Mouse (Mus musculus) hindbrain, embryonic 14.5 days (tissue): Measurements from ENCODE around the gene 4930442H23Rik. TPM values are rescaled to one million over a fixed set of nuclear protein-coding genes. Genes with fewer than 3 reads are reported as not detected.
A peak's percentile ranks its signal among the peaks of the same experiment; 100 is the strongest.

Experiments used
- ATAC-seq: fragments of 200-750 bp; cut with Nextera tagmentation; 2 replicates; pipeline ENCODE4 v1.8.0; 2017; ENCODE audit warnings: moderate number of reproducible peaks, mild to moderate bottlenecking, moderate TSS enrichment, moderate library complexity; ENCODE audit not compliant: low FRiP score
- DNase-seq: peaks from one replicate; pipeline ENCODE4 v3.0.0-alpha.2; 2015; ENCODE audit warnings: low spot score
- H3K27ac ChIP-seq: fragments of 300-500 bp; sonication (generic); 2 replicates; pipeline ENCODE4 v1.5.1; 2014; ENCODE audit warnings: mild to moderate bottlenecking, moderate library complexity
- H3K27me3 ChIP-seq: fragments of 300-500 bp; sonication (generic); 2 replicates; pipeline ENCODE4 v1.6.1; 2014; ENCODE audit warnings: mild to moderate bottlenecking, low read length, mixed read lengths; ENCODE audit not compliant: control insufficient read depth, insufficient read depth
- H3K36me3 ChIP-seq: fragments of 300-500 bp; sonication (generic); replicated peaks from 2 replicates; pipeline ENCODE4 v1.6.1; 2014; ENCODE audit not compliant: control insufficient read depth, insufficient read depth
- H3K4me1 ChIP-seq: fragments of 300-500 bp; sonication (generic); replicated peaks from 2 replicates; pipeline ENCODE4 v1.6.1; 2014; ENCODE audit warnings: antibody characterized with exemption, low read length, mixed read lengths; ENCODE audit not compliant: control insufficient read depth, insufficient read depth
- H3K4me2 ChIP-seq: fragments of 300-500 bp; sonication (generic); replicated peaks from 2 replicates; pipeline ENCODE4 v1.6.1; 2014; ENCODE audit warnings: mild to moderate bottlenecking, moderate library complexity
- H3K4me3 ChIP-seq: fragments of 300-500 bp; sonication (generic); replicated peaks from 2 replicates; pipeline ENCODE4 v1.5.1; 2014; ENCODE audit warnings: mild to moderate bottlenecking, low read length
- H3K9ac ChIP-seq: fragments of 300-500 bp; sonication (generic); 2 replicates; pipeline ENCODE4 v1.6.1; 2014
- H3K9me3 ChIP-seq: fragments of 300-500 bp; sonication (generic); 2 replicates; pipeline ENCODE4 v1.6.1; 2016; ENCODE audit warnings: low read length; ENCODE audit not compliant: control insufficient read depth
- WGBS: fragments of 180-500 bp; shearing (Covaris S2); extraction: QIAGEN DNeasy Blood & Tissue Kit; methylation state at CpG from one replicate; pipeline ENCODE4 v1.1.7; 2014; 5-methylcytosine and 5-hydroxymethylcytosine counted together
- polyA plus RNA-seq: library from polyadenylated mRNA; unstranded; fragments of >200 nt; fragmentation: Nextera tagmentation; extraction: Ambion mirVana; gene quantifications from 2 replicates; pipeline ENCODE4 v1.2.1, GENCODE M21; 2014

Gene 4930442H23Rik
- polyA plus RNA-seq, 1 experiment from 2014 or later = not detected

- H3K9ac ChIP-seq = peak overlapping the region; percentile 80
- whole genome bisulfite sequencing = 62% methylated on average over 11 of the region's 11 CpGs
- peaks cover 29% of the 10 kb centered on the region for H3K4me1 ChIP-seq
- H3K4me3 ChIP-seq = peak overlapping the region; percentile 68
- H3K27ac ChIP-seq = no peak overlapping the region
- peaks cover 5% of the 10 kb centered on the region for H3K36me3 ChIP-seq
- ATAC-seq (no peak), DNase-seq (no peak)
- H3K4me2 ChIP-seq = peak overlapping the region; percentile 91
- H3K9me3 ChIP-seq = no peaks in the 10 kb centered on the region
- H3K27me3 ChIP-seq = peaks cover 17% of the 10 kb centered on the region
Observed at GRCm38 (mm10) chr10:81138821-81139528, 44.7 kb downstream of the 4930442H23Rik start.

GRCm38 (mm10) chr10:81138131-81138782, 45.4 kb downstream of the 4930442H23Rik start:
- WGBS = under 1% methylated on average over 18 of the region's 24 CpGs
- H3K36me3 ChIP-seq = no peaks in the 10 kb centered on the region
- H3K4me2 ChIP-seq = peak overlapping the region; percentile 91
- H3K27ac ChIP-seq = peak overlapping the region; percentile 81
- peak overlapping the region; percentile 68 for H3K4me3 ChIP-seq
- no peaks in the 10 kb centered on the region for H3K9me3 ChIP-seq
- H3K27me3 ChIP-seq = peaks cover 24% of the 10 kb centered on the region
- ATAC-seq (no peak; the same call in 1 of the 2 replicates), DNase-seq (no peak)
- H3K4me1 ChIP-seq = peaks cover 29% of the 10 kb centered on the region
- H3K9ac ChIP-seq = peak overlapping the region; percentile 80

- H3K27me3 ChIP-seq = peaks cover 24% of the 10 kb centered on the region
- WGBS = 0% methylated on average over 72 of the region's 89 CpGs
- H3K27ac ChIP-seq = peak overlapping the region; percentile 96
- DNase-seq = peak; percentile 98
- no peaks in the 10 kb centered on the region for H3K9me3 ChIP-seq
- peaks cover 26% of the 10 kb centered on the region for H3K4me1 ChIP-seq
- H3K36me3 ChIP-seq = no peaks in the 10 kb centered on the region
- H3K9ac ChIP-seq = peak overlapping the region; percentile 95
- H3K4me2 ChIP-seq = peak overlapping the region; percentile 96
- peak; percentile 91 for ATAC-seq
- peak overlapping the region; percentile 68 for H3K4me3 ChIP-seq
Observed at GRCm38 (mm10) chr10:81137252-81138130, 46.2 kb downstream of the 4930442H23Rik start.

- Histone ChIP-seq H3K9ac (peak overlapping the region; percentile 95), H3K4me1 (peaks cover 26% of the 10 kb centered on the region), H3K27ac (peak overlapping the region; percentile 96), H3K4me2 (peak overlapping the region; percentile 96), H3K36me3 (no peaks in the 10 kb centered on the region), H3K27me3 (peaks cover 24% of the 10 kb centered on the region), H3K4me3 (peak overlapping the region; percentile 68), H3K9me3 (no peaks in the 10 kb centered on the region)
- WGBS = under 1% methylated on average over 43 of the region's 50 CpGs
- peak; percentile 35 for ATAC-seq
- DNase-seq = no peak
Observed at GRCm38 (mm10) chr10:81136706-81137231, 46.9 kb downstream of the 4930442H23Rik start.

GRCm38 (mm10) chr10:81135831-81136705, 47.6 kb downstream of the 4930442H23Rik start:
- Histone ChIP-seq H3K4me1 (peaks cover 26% of the 10 kb centered on the region), H3K4me3 (peak overlapping the region; percentile 68), H3K27ac (peak overlapping the region; percentile 96), H3K27me3 (peaks cover 24% of the 10 kb centered on the region), H3K4me2 (peak overlapping the region; percentile 96), H3K9ac (peak overlapping the region; percentile 95), H3K9me3 (no peaks in the 10 kb centered on the region), H3K36me3 (no peaks in the 10 kb centered on the region)
- ATAC-seq (peak; percentile 21; the same call in 1 of the 2 replicates), DNase-seq (peak; percentile 67)
- 1% methylated on average over 79 of the region's 86 CpGs for WGBS

GRCm38 (mm10) chr10:81134966-81135681, 48.5 kb downstream of the 4930442H23Rik start, which contains the start of gene Zbtb7a:
TSS of gene Zbtb7a (plus strand) at chr10:81135220.
- Histone ChIP-seq H3K27ac (peak within 1 kb of the TSS; percentile 96), H3K9ac (peak within 1 kb of the TSS; percentile 95), H3K36me3 (no peaks in the 10 kb centered on the region), H3K4me2 (peak within 1 kb of the TSS; percentile 96), H3K4me1 (peaks cover 19% of the 10 kb centered on the region), H3K4me3 (peak within 1 kb of the TSS; percentile 68), H3K9me3 (no peaks in the 10 kb centered on the region), H3K27me3 (peaks cover 29% of the 10 kb centered on the region)
- WGBS = 3% methylated on average over 40 of the region's 41 CpGs
- no peak for DNase-seq
- ATAC-seq = no peak

- no peak for ATAC-seq
- Histone ChIP-seq H3K27me3 (peaks cover 34% of the 10 kb centered on the region), H3K36me3 (no peaks in the 10 kb centered on the region), H3K4me2 (no peak overlapping the region; the same call in 1 of the 2 replicates), H3K9me3 (no peaks in the 10 kb centered on the region), H3K4me1 (peaks cover 13% of the 10 kb centered on the region), H3K27ac (no peak overlapping the region), H3K4me3 (no peak overlapping the region), H3K9ac (no peak overlapping the region)
- WGBS = 3% methylated on average over 16 of the region's 16 CpGs
- DNase-seq = no peak
Observed at GRCm38 (mm10) chr10:81134181-81134587, 49.5 kb downstream of the 4930442H23Rik start.
